Mouse (Mus musculus) ovary, adult 10 weeks (tissue): ENCODE measurements around the gene Zcchc3. TPM values are rescaled to one million over a fixed set of nuclear protein-coding genes. Genes with fewer than 3 reads are reported as not detected.

Experiments used
- polyA plus RNA-seq: library from polyadenylated mRNA; stranded (reverse); fragments of 350-450 nt; fragmentation: Illumina TruSeq; extraction: RNeasy Lipid Tissue Mini Kit (QIAGEN cat#74804); gene quantifications from one replicate; pipeline ENCODE4 v1.2.3, GENCODE M21; 2014

Gene Zcchc3
- 12.9 TPM for polyA plus RNA-seq

DNA sequence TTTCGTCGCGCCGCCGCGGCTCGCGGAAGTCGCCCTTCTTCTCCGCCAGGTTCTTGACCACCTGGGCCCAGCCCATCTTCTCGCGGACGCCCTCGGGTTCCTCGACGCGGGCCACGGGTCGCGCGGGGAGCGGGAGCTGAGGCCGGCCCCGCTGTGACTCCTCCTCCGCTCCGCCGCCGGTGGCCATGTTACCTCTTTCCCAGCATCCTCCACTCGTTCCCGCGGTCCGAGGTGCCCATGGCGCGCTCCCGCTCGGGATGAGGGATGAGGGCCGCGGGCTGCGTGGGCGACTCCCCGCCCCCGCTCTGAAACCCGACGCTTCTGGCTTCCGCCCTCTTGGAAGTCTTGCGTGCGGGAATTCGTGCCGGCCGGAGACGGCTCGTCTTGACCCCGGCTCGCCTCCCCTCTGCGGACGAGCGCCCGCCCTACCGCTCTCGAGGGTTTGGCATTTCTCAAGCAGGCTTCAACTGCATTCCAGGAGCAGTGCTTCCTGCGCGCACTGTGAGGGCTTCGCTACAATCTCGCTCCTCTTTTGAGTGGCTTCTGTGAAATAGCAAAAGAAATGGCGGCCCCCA is at the start of gene Zcchc3:
Gene Zcchc3, minus strand, starts transcription at position 437 of the 575 bp plus-strand sequence.

DNA sequence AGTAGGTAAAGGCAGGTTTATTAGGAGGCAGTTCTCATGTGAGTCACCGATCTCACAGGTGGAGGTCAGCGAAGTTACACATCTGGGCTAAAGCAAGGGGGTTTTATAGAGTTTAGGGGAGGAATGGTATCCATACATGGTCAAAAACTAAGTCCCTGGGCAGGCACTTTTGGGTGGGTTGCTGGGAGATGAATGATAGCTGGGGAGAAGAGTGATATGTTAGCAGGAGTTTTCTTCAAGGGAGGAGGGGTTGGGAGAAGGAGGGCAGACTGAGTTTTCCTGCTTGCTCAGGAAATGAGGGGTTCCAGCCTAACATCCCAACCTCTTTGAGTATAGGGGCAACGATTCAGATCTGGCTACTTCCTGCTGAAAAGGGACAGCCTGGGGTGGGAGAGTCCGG is 460 bp upstream of the Zcchc3 start, which contains the start of gene 6820408C15Rik:
Gene 6820408C15Rik, plus strand, starts transcription at position 301 of the 400 bp plus-strand sequence.

GRCm38 (mm10) chr2:152397680-152398435 is 17.0 kb downstream of the Zcchc3 start, which contains the start of gene Sox12:
Gene Sox12 (minus strand): TSS chr2:152398063.

DNA sequence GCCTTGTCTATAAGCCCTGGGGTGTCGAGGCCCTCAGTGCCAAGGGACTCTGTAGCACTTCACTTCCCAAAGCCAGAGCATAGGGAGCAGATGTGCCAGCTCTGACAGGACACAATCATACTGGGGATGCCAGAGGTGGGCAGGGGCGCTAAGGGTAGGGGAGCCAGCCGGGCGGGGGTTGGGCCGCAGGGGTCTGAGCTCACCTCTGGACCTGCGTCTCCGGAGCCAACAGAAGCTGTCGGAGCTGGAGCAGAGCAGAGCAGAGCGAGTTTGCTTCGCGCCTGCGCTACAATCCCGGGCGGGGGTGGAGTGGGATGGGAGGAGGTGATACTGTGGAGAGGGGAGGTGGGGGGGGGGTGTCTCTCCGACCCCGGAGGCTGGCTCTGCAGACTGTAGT is 38.5 kb downstream of the Zcchc3 start, which contains the start of gene Nrsn2:
Gene Nrsn2, minus strand, starts transcription at position 294 of the 397 bp plus-strand sequence.

Other genes with a start within 250 kb of the Zcchc3 start
- 241 TPM for gene Csnk2a1, start 188.2 kb downstream of the Zcchc3 start, polyA plus RNA-seq
- 29.5 TPM for gene Tbc1d20, start 121.2 kb downstream of the Zcchc3 start, polyA plus RNA-seq
- gene Rbck1, start 82.4 kb downstream of the Zcchc3 start, polyA plus RNA-seq: 0.54 TPM
- not detected for gene Trib3, start 71.0 kb downstream of the Zcchc3 start, polyA plus RNA-seq
- gene Nrsn2, start 38.4 kb downstream of the Zcchc3 start, polyA plus RNA-seq: not detected
- 3.2 TPM for gene Sox12, start 17.0 kb downstream of the Zcchc3 start, polyA plus RNA-seq
- gene 6820408C15Rik, start 560 bp upstream of the Zcchc3 start, polyA plus RNA-seq: 4.4 TPM
- gene Defb23, start 49.6 kb upstream of the Zcchc3 start, polyA plus RNA-seq: not detected
- 4.8 TPM for gene Defb20, start 62.0 kb upstream of the Zcchc3 start, polyA plus RNA-seq
- gene Defb22, start 75.1 kb upstream of the Zcchc3 start, polyA plus RNA-seq: not detected
- not detected for gene Defb26, start 96.7 kb upstream of the Zcchc3 start, polyA plus RNA-seq
- gene Defb28, start 103.2 kb upstream of the Zcchc3 start, polyA plus RNA-seq: not detected
- gene Defb29, start 125.1 kb upstream of the Zcchc3 start, polyA plus RNA-seq: not detected
- gene Gm17416, start 154.3 kb upstream of the Zcchc3 start, polyA plus RNA-seq: not detected
- gene Defb21, start 157.7 kb upstream of the Zcchc3 start, polyA plus RNA-seq: not detected
- 21.0 TPM for gene Defb19, start 165.3 kb upstream of the Zcchc3 start, polyA plus RNA-seq
- not detected for gene Defb45, start 184.4 kb upstream of the Zcchc3 start, polyA plus RNA-seq
- gene Defb36, start 189.3 kb upstream of the Zcchc3 start, polyA plus RNA-seq: not detected
- not detected for gene Defb25, start 208.0 kb upstream of the Zcchc3 start, polyA plus RNA-seq
- gene Rem1, start 211.9 kb upstream of the Zcchc3 start, polyA plus RNA-seq: 1.5 TPM